Mouse (Mus musculus) forebrain, postnatal 0 days (tissue): ENCODE data around the gene Simc1. TPM values are rescaled to one million over a fixed set of nuclear protein-coding genes. Genes with fewer than 3 reads are reported as not detected.
A peak's percentile ranks its signal among the peaks of the same experiment; 100 is the strongest.

ENCODE experiments used
- ATAC-seq: fragments of 200-750 bp; cut with Nextera tagmentation; 2 replicates; pipeline ENCODE4 v1.8.0; 2017; ENCODE audit warnings: mild to moderate bottlenecking, moderate library complexity
- DNase-seq: peaks from one replicate; pipeline ENCODE4 v3.0.0-alpha.2; 2015
- H3K27ac ChIP-seq: fragments of 300-500 bp; sonication (generic); 2 replicates; pipeline ENCODE4 v1.5.1; 2014; ENCODE audit warnings: low read depth, mild to moderate bottlenecking, antibody characterized with exemption, low read length, moderate library complexity, mixed read lengths
- H3K27me3 ChIP-seq: fragments of 300-500 bp; sonication (generic); 2 replicates; pipeline ENCODE4 v1.6.1; 2014; ENCODE audit warnings: mild to moderate bottlenecking, low read length, mixed read lengths; ENCODE audit not compliant: insufficient read depth
- H3K36me3 ChIP-seq: fragments of 300-500 bp; sonication (generic); 2 replicates; pipeline ENCODE4 v1.6.1; 2014; ENCODE audit warnings: mild to moderate bottlenecking, moderate library complexity; ENCODE audit not compliant: insufficient read depth
- H3K4me1 ChIP-seq: fragments of 300-500 bp; sonication (generic); 2 replicates; pipeline ENCODE4 v1.6.1; 2014; ENCODE audit warnings: antibody characterized with exemption; ENCODE audit not compliant: insufficient read depth
- H3K4me2 ChIP-seq: fragments of 300-500 bp; sonication (generic); 2 replicates; pipeline ENCODE4 v1.6.1; 2014; ENCODE audit warnings: low read depth, mild to moderate bottlenecking, moderate library complexity
- H3K4me3 ChIP-seq: fragments of 300-500 bp; sonication (generic); 2 replicates; pipeline ENCODE4 v1.5.1; 2014; ENCODE audit warnings: low read depth, low read length, mixed read lengths
- H3K9ac ChIP-seq: fragments of 300-500 bp; sonication (generic); 2 replicates; pipeline ENCODE4 v1.6.1; 2014; ENCODE audit warnings: mild to moderate bottlenecking
- H3K9me3 ChIP-seq: fragments of 300-500 bp; sonication (generic); 2 replicates; pipeline ENCODE4 v1.6.1; 2016; ENCODE audit warnings: low read length
- CTCF ChIP-seq: sonication (generic); IDR thresholded peaks from 2 replicates; pipeline ENCODE4 v1.5.1; 2016; ENCODE audit warnings: antibody characterized with exemption, control low read depth, low read depth
- WGBS: fragments of 180-500 bp; shearing (Covaris S2); extraction: QIAGEN DNeasy Blood & Tissue Kit; methylation state at CpG from one replicate; pipeline ENCODE4 v1.1.7; 2014; 5-methylcytosine and 5-hydroxymethylcytosine counted together
- polyA plus RNA-seq: library from polyadenylated mRNA; unstranded; fragments of >200 nt; fragmentation: Nextera tagmentation; extraction: Ambion mirVana; gene quantifications from 2 replicates; pipeline ENCODE4 v1.2.1, GENCODE M21; 2015
- total RNA-seq: library from RNA; depleted of rRNA; stranded (reverse); fragments of >200 nt; gene quantifications from 2 replicates; pipeline ENCODE4 v1.2.3, GENCODE M21; 2014

The Simc1 gene
- total and polyA plus RNA-seq, 2 experiments from 2014 or later, result 9.1 to 21.7 TPM

DNA sequence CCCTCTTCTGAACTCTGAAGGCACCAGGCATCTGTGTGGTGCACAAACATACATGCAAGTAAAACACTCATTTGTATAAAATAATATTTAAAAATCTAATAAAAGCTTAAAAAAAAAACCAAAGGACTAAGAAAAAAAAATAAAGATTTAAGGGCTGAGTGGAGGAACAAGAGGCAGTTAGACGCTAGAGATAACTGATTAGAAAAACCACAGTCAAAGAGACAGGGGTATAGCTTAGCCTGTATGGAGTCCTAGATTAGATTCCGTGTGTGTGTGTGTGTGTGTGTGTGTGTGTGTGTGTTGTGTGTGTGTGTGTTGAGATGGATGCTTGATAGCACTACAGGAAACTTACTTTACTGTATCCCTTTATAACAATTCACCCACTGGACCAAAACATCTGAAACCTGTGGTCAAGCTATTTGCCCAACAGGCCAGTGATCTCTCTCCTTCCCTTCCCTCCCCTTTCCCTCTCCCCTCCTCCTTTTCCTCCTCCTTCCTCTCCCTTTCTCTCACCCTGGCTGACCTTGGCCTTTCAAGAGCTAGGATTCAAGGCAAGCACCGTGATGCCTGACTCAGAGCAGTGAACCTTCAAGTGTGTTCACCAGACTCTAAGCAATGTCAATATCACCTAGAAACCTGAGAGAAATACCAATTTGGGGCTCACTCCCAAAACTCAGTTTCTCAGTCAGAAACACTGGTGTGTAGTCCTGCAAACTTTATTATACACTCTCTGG is 1.5 kb upstream of the Simc1 start:
- DNase-seq, result no peak

DNA sequence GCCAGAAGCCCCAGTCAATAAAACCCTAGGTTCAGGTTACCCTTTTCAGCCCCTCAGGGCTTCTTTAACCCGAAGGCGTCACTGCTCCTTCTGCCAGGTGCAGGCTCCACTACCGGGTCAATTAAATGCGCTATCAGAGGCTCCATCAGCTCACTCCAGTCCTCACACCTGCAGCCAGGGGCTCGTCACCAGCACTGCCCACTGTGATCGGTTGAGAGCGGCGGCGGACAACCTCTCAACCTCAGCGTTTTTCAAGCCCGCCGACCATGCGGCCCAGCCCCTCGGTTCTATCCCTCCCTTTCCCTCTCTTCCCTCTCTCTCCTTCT is 338 bp upstream of the Simc1 start:
- H3K4me2 ChIP-seq, result peak overlapping the region; percentile 81
- no peaks in the 10 kb centered on the region for H3K9me3 ChIP-seq
- WGBS, result under 1% methylated on average over 14 of the region's 14 CpGs
- H3K27ac ChIP-seq, result peak overlapping the region; percentile 85
- H3K27me3 ChIP-seq, result no peaks in the 10 kb centered on the region; the same call in 1 of the 2 replicates
- DNase-seq (no peak), ATAC-seq (no peak; the same call in 1 of the 2 replicates)
- peaks cover 8% of the 10 kb centered on the region; the same call in 1 of the 2 replicates for H3K4me1 ChIP-seq
- no peaks in the 10 kb centered on the region for H3K36me3 ChIP-seq
- peak overlapping the region; percentile 94 for H3K9ac ChIP-seq
- TF ChIP-seq CTCF, result no peak
- H3K4me3 ChIP-seq, result peak overlapping the region; percentile 75

More for the DNA sequence above, 1.5 kb upstream of the Simc1 start:
- H3K36me3 ChIP-seq, result no peaks in the 10 kb centered on the region
- H3K9ac ChIP-seq, result no peak overlapping the region
- ATAC-seq, result no peak
- peaks cover 8% of the 10 kb centered on the region; the same call in 1 of the 2 replicates for H3K4me1 ChIP-seq
- no peak overlapping the region for H3K4me3 ChIP-seq
- H3K27me3 ChIP-seq, result no peaks in the 10 kb centered on the region; the same call in 1 of the 2 replicates
- H3K9me3 ChIP-seq, result no peaks in the 10 kb centered on the region
- no peak overlapping the region for H3K27ac ChIP-seq
- TF ChIP-seq CTCF, result no peak
- H3K4me2 ChIP-seq, result no peak overlapping the region
- 74% methylated on average over 3 of the region's 3 CpGs for WGBS

DNA sequence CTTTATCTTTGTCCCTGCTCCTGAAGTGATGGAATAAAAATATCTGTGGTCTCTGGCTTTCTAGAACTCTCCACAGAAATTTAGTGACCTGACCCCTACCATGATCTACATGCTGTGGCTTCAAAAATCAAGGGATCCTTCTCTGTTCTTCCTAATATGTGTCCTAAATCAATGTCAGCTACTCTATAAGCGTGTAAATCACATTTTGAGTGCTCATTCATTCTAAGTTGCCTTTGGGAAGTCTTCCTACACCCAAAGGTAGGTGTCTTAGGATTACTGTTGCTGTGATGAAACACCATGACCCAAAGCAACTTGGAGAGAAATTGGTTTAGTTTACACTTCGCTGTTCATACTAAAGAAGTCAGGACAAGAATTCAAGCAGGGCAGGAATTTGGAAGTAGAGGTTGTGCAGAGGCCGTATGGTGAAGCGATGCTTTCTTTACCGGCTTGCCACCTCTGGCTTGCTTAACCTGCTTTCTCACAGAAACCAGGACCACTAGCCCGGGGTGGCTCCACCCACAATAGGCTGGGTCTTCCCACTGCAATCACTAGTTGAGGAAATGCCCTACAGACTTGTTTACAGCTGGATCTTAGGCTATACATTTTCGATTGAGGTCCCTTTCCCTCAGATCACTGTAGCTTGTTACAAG is 1.2 kb downstream of the Simc1 start:
- peak overlapping the region; percentile 81 for H3K4me2 ChIP-seq
- no peaks in the 10 kb centered on the region for H3K27me3 ChIP-seq
- no peaks in the 10 kb centered on the region for H3K36me3 ChIP-seq
- peak; percentile 8 for DNase-seq
- peak overlapping the region; percentile 75 for H3K4me3 ChIP-seq
- H3K9ac ChIP-seq, result peak overlapping the region; percentile 94
- TF ChIP-seq CTCF, result no peak
- ATAC-seq, result no peak
- peaks cover 8% of the 10 kb centered on the region; the same call in 1 of the 2 replicates for H3K4me1 ChIP-seq
- WGBS, result 49% methylated on average over 7 of the region's 7 CpGs
- peak overlapping the region; percentile 85 for H3K27ac ChIP-seq
- H3K9me3 ChIP-seq, result no peaks in the 10 kb centered on the region

DNA sequence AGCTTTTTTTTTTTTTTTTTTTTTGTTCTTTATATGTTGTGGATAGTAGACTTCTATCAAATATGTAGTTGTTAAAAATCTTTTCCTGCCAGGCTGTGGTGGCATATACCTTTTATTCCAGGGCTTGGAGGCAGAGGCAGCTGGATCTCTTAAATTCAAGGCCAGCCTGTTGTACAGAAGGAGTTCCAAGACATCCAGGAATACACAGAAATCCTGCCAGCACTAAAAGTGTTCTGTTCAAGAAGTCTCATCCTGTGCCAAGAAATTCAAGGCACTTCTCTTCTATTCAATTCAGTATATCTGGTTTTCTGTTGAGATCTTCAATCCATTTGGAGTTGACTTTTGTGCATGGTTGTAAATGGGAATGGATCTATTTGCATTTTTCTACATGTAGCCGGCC is 2.3 kb downstream of the Simc1 start:
- no peak overlapping the region for H3K27ac ChIP-seq
- H3K36me3 ChIP-seq, result no peaks in the 10 kb centered on the region
- no peaks in the 10 kb centered on the region for H3K27me3 ChIP-seq
- WGBS, result 87% methylated on average over 1 of the region's 1 CpGs
- H3K4me2 ChIP-seq, result no peak overlapping the region
- no peak for TF ChIP-seq CTCF
- H3K4me3 ChIP-seq, result no peak overlapping the region
- DNase-seq (peak; percentile 40), ATAC-seq (no peak)
- H3K4me1 ChIP-seq, result peaks cover 8% of the 10 kb centered on the region; the same call in 1 of the 2 replicates
- no peak overlapping the region for H3K9ac ChIP-seq
- no peaks in the 10 kb centered on the region for H3K9me3 ChIP-seq

DNA sequence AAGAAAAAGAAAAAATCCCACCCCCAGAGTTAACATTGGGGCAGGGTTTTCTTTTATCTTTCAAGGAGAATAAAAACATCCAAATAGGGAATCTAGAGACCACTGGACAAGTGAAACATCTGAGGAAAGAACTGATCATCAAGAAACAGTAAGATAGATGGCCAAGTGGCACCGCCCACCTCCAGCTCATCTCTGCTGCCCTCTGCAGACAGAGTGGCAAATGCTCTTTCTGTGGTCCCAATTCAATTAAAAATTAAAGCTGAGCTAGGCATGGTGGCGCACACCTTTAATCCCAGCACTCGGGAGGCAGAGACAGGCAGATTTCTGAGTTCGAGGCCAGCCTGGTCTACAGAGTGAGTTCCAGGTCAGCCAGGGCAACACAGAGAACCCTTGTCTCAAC is 16.6 kb downstream of the Simc1 start:
- Histone ChIP-seq H3K4me2 (no peak overlapping the region), H3K9me3 (0 out of 2 replicates have a peak, but pooled peaks cover 5% of the 10 kb centered on the region), H3K4me1 (no peaks in the 10 kb centered on the region), H3K36me3 (peaks cover 14% of the 10 kb centered on the region), H3K9ac (no peak overlapping the region), H3K4me3 (no peak overlapping the region), H3K27me3 (no peaks in the 10 kb centered on the region), H3K27ac (no peak overlapping the region)
- TF ChIP-seq CTCF, result 0 out of 2 replicates have a peak, but pooled peaks have one; percentile 16
- WGBS, result 93% methylated on average over 4 of the region's 4 CpGs
- DNase-seq, result no peak
- ATAC-seq, result no peak

DNA sequence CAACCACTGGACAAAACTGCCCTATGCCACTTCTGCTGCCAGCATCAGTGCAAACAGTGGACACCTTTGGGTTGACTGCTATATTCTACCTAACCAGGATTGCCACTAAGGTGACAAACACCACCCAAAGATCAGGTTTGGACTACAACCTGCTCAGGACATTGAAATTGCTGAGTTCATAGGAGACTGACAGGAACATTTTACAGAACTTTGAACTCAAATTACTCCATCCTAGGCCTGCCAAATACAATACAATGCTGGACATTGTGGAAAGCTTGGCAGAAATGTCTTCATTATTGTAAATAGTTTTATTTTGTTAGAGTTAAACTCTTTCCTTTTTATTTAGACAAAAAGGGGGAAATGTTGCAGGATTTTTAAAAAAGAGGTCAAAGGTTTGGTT is 17.6 kb downstream of the Simc1 start:
- ATAC-seq, result no peak
- TF ChIP-seq CTCF, result no peak
- no peak overlapping the region for H3K9ac ChIP-seq
- H3K27me3 ChIP-seq, result no peaks in the 10 kb centered on the region
- H3K4me2 ChIP-seq, result no peak overlapping the region
- H3K9me3 ChIP-seq, result no peaks in the 10 kb centered on the region
- H3K4me3 ChIP-seq, result no peak overlapping the region
- H3K27ac ChIP-seq, result no peak overlapping the region
- no peaks in the 10 kb centered on the region for H3K4me1 ChIP-seq
- DNase-seq, result no peak
- peaks cover 24% of the 10 kb centered on the region for H3K36me3 ChIP-seq

DNA sequence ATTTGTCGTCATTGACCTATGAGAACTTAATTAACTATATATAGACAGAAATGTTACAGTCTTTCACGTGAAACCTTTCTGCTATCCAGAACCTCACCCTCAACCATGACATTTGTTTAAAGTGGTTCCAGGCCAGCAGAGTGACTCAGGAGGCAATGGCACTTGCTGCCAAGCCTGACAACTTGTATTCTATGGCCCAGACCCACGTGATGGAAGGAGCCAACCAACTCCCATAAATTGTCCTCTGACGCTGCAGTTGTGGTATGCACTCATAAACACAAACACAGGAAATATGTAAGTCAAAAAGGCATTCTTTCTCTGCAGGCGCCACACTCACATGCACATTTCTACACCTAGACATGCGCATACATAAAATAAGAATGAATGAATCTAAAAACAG is 23.6 kb downstream of the Simc1 start:
- 90% methylated on average over 6 of the region's 6 CpGs for WGBS
- no peak for DNase-seq
- Histone ChIP-seq H3K27ac (no peak overlapping the region), H3K27me3 (no peaks in the 10 kb centered on the region), H3K9me3 (no peaks in the 10 kb centered on the region), H3K4me1 (no peaks in the 10 kb centered on the region), H3K4me2 (no peak overlapping the region), H3K36me3 (peaks cover 66% of the 10 kb centered on the region), H3K9ac (no peak overlapping the region), H3K4me3 (no peak overlapping the region)
- ATAC-seq, result no peak
- TF ChIP-seq CTCF, result no peak
